Mouse (Mus musculus) thymus, adult 2 months (tissue): Measurements from ENCODE around the gene Slc9a3r2. TPM values are rescaled to one million over a fixed set of nuclear protein-coding genes. Genes with fewer than 3 reads are reported as not detected.

Experiments used
- DNase-seq: peaks from one replicate; pipeline ENCODE4 v3.0.0; 2021
- H3K27ac ChIP-seq: fragments of 200-500 bp; 2 replicates; pipeline ENCODE4 v1.5.1; 2012; ENCODE audit warnings: low read length, control low read depth; ENCODE audit not compliant: control insufficient read depth, insufficient read depth
- H3K27me3 ChIP-seq: fragments of 200-500 bp; 2 replicates; pipeline ENCODE4 v1.6.1; 2012; ENCODE audit warnings: mild to moderate bottlenecking, low read length, moderate library complexity, mixed read lengths; ENCODE audit not compliant: control insufficient read depth, insufficient read depth
- H3K36me3 ChIP-seq: fragments of 200-500 bp; 2 replicates; pipeline ENCODE4 v1.6.1; 2012; ENCODE audit warnings: mild to moderate bottlenecking, low read length, moderate library complexity; ENCODE audit not compliant: control insufficient read depth, insufficient read depth
- H3K4me1 ChIP-seq: fragments of 200-500 bp; replicated peaks from 2 replicates; pipeline ENCODE4 v1.6.1; 2012; ENCODE audit warnings: low read length; ENCODE audit not compliant: control insufficient read depth, insufficient read depth
- H3K4me3 ChIP-seq: fragments of 200-500 bp; 2 replicates; pipeline ENCODE4 v1.5.1; 2012; ENCODE audit warnings: mild to moderate bottlenecking, low read length, control low read depth, moderate library complexity; ENCODE audit not compliant: control insufficient read depth, insufficient read depth
- CTCF ChIP-seq: fragments of 200-500 bp; IDR thresholded peaks from 2 replicates; pipeline ENCODE4 v1.5.1; 2012; ENCODE audit warnings: mild to moderate bottlenecking, control low read depth, low read length, moderate library complexity, borderline replicate concordance; ENCODE audit not compliant: control insufficient read depth, poor library complexity, insufficient read depth; ENCODE audit errors: extremely low read depth
- POLR2A ChIP-seq: fragments of 200-500 bp; IDR thresholded peaks from 2 replicates; pipeline ENCODE4 v1.6.1; 2012; ENCODE audit warnings: mild to moderate bottlenecking, low read length, control low read depth, moderate library complexity; ENCODE audit not compliant: control insufficient read depth, poor library complexity, insufficient read depth; ENCODE audit errors: extremely low read depth
- WGBS: fragments of 180-500 bp; shearing (Covaris S2); methylation state at CpG from one replicate; pipeline ENCODE4 v1.1.7; 2018; 5-methylcytosine and 5-hydroxymethylcytosine counted together
- polyA plus RNA-seq: library from polyadenylated mRNA; depleted of rRNA; stranded (reverse); fragments of >200 nt; gene quantifications from 2 replicates; pipeline ENCODE4 v1.2.3, GENCODE M21; 2012

The Slc9a3r2 gene
- polyA plus RNA-seq, 1 experiment = 19.6 TPM

GRCm38 (mm10) chr17:24596471-24597183, 53.5 kb downstream of the Slc9a3r2 start:
- peaks cover 16% of the 10 kb centered on the region for H3K36me3 ChIP-seq
- 95% methylated on average over 19 of the region's 19 CpGs for WGBS
- H3K4me1 ChIP-seq = no peaks in the 10 kb centered on the region
- no peak for DNase-seq
- H3K27ac ChIP-seq = no peak overlapping the region
- TF ChIP-seq POLR2A (no peak), CTCF (no peak)
- H3K27me3 ChIP-seq = no peaks in the 10 kb centered on the region
- H3K4me3 ChIP-seq = no peak overlapping the region

GRCm38 (mm10) chr17:24596073-24596466, 54.1 kb downstream of the Slc9a3r2 start:
- H3K27ac ChIP-seq = no peak overlapping the region
- DNase-seq = no peak
- TF ChIP-seq POLR2A (no peak), CTCF (no peak)
- 96% methylated on average over 5 of the region's 5 CpGs for WGBS
- H3K27me3 ChIP-seq = no peaks in the 10 kb centered on the region
- H3K4me1 ChIP-seq = no peaks in the 10 kb centered on the region
- H3K4me3 ChIP-seq = no peak overlapping the region
- H3K36me3 ChIP-seq = peaks cover 16% of the 10 kb centered on the region

- no peak for DNase-seq
- WGBS = 93% methylated on average over 17 of the region's 17 CpGs
- no peaks in the 10 kb centered on the region for H3K4me1 ChIP-seq
- H3K4me3 ChIP-seq = no peak overlapping the region
- H3K36me3 ChIP-seq = peaks cover 16% of the 10 kb centered on the region
- TF ChIP-seq POLR2A (no peak), CTCF (no peak)
- H3K27me3 ChIP-seq = no peaks in the 10 kb centered on the region
- no peak overlapping the region for H3K27ac ChIP-seq
Measured at GRCm38 (mm10) chr17:24595126-24596072, 54.7 kb downstream of the Slc9a3r2 start.

- Histone ChIP-seq H3K4me3 (no peak overlapping the region), H3K27me3 (no peaks in the 10 kb centered on the region), H3K4me1 (no peaks in the 10 kb centered on the region), H3K36me3 (peaks cover 16% of the 10 kb centered on the region), H3K27ac (no peak overlapping the region)
- DNase-seq = no peak
- TF ChIP-seq POLR2A = no peak
- no peak for TF ChIP-seq CTCF
- WGBS = 96% methylated on average over 26 of the region's 26 CpGs
Measured at GRCm38 (mm10) chr17:24593992-24594890, 55.9 kb downstream of the Slc9a3r2 start.

GRCm38 (mm10) chr17:24593248-24593647, 56.9 kb downstream of the Slc9a3r2 start:
- H3K4me3 ChIP-seq = no peak overlapping the region
- H3K27ac ChIP-seq = no peak overlapping the region
- DNase-seq = no peak
- H3K27me3 ChIP-seq = no peaks in the 10 kb centered on the region
- 93% methylated on average over 5 of the region's 5 CpGs for WGBS
- no peaks in the 10 kb centered on the region for H3K4me1 ChIP-seq
- TF ChIP-seq POLR2A = no peak
- TF ChIP-seq CTCF = no peak
- peaks cover 12% of the 10 kb centered on the region for H3K36me3 ChIP-seq

- Histone ChIP-seq H3K4me3 (no peak overlapping the region), H3K4me1 (no peaks in the 10 kb centered on the region), H3K27me3 (no peaks in the 10 kb centered on the region), H3K36me3 (peaks cover 5% of the 10 kb centered on the region), H3K27ac (no peak overlapping the region)
- WGBS = 97% methylated on average over 5 of the region's 5 CpGs
- DNase-seq = no peak
- no peak for TF ChIP-seq CTCF
- no peak for TF ChIP-seq POLR2A
Measured at GRCm38 (mm10) chr17:24591695-24592094, 58.4 kb downstream of the Slc9a3r2 start.
